Mouse (Mus musculus): ENCODE measurements around the gene Unc13a. TPM values are rescaled to one million over a fixed set of nuclear protein-coding genes. Genes with fewer than 3 reads are reported as not detected.

Gene Unc13a
- polyA plus RNA-seq, 1 experiment from 2014 or later: 13.9 TPM

DNA sequence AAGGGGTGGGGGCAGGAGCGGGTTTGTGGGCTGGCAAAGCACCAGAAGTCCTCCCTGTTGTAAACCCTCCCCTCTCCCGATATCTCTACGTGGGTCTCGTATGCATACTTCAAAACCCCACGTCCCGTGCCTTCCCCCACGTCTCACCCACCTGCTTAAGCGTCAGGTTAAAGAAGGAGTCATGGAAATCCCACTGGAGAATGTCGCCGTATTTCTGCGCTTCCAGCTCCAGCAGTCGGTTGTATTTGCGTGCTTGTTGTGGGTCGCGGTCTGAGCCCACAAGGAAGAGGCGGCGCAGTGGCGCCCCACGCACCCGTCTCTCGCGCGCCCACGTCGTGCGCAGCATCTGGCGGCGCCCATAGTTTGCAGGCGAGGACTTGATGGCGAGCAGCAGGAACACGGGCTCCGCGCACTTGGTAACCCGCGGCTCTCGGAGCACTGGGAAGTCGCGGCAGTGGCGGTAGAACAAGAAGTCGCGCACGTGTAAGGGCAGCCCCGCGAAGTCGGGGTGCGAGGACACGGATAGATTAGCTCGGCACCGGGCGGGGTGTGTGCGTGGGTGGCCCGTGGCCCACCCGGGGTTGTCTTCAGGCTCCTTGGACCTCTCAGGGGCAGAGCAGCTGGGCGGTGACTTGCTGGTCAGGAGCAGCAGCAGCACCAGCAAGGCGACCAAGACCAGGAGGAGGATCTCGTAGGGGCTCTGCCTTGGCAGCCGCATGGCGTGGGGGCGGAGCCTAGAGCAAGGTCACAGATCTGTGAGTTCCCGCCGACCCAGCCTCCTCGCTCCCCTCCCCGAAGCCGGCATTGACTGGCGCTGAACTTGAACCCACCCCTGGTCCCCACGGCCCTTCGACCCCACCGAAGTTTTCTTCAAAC is 21.8 kb upstream of the Unc13a start:
- ATAC-seq: no peak
- WGBS: 12% methylated on average over 66 of the region's 68 CpGs
- no peak for DNase-seq (ENCODE audit: low spot score)

GRCm38 (mm10) chr8:71692509-71692908 is 21.0 kb upstream of the Unc13a start:
- Histone ChIP-seq H3K4me1 (ENCODE audit: control insufficient read depth, insufficient read depth, low read length) (no peaks in the 10 kb centered on the region), H3K4me3 (ENCODE audit: low read depth, low read length) (no peak overlapping the region), H3K4me2 (ENCODE audit: low read length) (peak overlapping the region; percentile 16; the same call in 1 of the 2 replicates), H3K27me3 (replicated peaks; ENCODE audit: control insufficient read depth, insufficient read depth, low read length) (peaks cover 78% of the 10 kb centered on the region), H3K9me3 (replicated peaks; ENCODE audit: control insufficient read depth, low read length) (no peaks in the 10 kb centered on the region), H3K27ac (ENCODE audit: low read depth, low read length) (no peak overlapping the region), H3K9ac (ENCODE audit: low read length) (no peak overlapping the region), H3K36me3 (ENCODE audit: control insufficient read depth, insufficient read depth, low read length) (no peaks in the 10 kb centered on the region)
- 0 out of 2 replicates have a peak, but pooled peaks have one; percentile 21 for ATAC-seq
- 4% methylated on average over 30 of the region's 30 CpGs for WGBS
- DNase-seq (ENCODE audit: low spot score): no peak

More for the DNA sequence above, 21.8 kb upstream of the Unc13a start:
- Histone ChIP-seq H3K4me1 (ENCODE audit: control insufficient read depth, insufficient read depth, low read length) (no peaks in the 10 kb centered on the region), H3K36me3 (ENCODE audit: control insufficient read depth, insufficient read depth, low read length) (no peaks in the 10 kb centered on the region), H3K4me2 (ENCODE audit: low read length) (peak overlapping the region; percentile 26; the same call in 1 of the 2 replicates), H3K9ac (ENCODE audit: low read length) (no peak overlapping the region), H3K27ac (ENCODE audit: low read depth, low read length) (no peak overlapping the region), H3K27me3 (replicated peaks; ENCODE audit: control insufficient read depth, insufficient read depth, low read length) (peaks cover 69% of the 10 kb centered on the region), H3K4me3 (ENCODE audit: low read depth, low read length) (0 out of 2 replicates have a peak overlapping the region, but pooled peaks have one; percentile 8), H3K9me3 (replicated peaks; ENCODE audit: control insufficient read depth, low read length) (no peaks in the 10 kb centered on the region)

- Histone ChIP-seq H3K9ac (ENCODE audit: low read length) (no peak within 1 kb of the TSS), H3K4me1 (ENCODE audit: control insufficient read depth, insufficient read depth, low read length) (peaks cover 2% of the 10 kb centered on the region; the same call in 1 of the 2 replicates), H3K27me3 (replicated peaks; ENCODE audit: control insufficient read depth, insufficient read depth, low read length) (peaks cover 100% of the 10 kb centered on the region), H3K27ac (ENCODE audit: low read depth, low read length) (no peak within 1 kb of the TSS), H3K36me3 (ENCODE audit: control insufficient read depth, insufficient read depth, low read length) (no peaks in the 10 kb centered on the region), H3K4me2 (ENCODE audit: low read length) (no peak within 1 kb of the TSS), H3K4me3 (ENCODE audit: low read depth, low read length) (no peak within 1 kb of the TSS), H3K9me3 (replicated peaks; ENCODE audit: control insufficient read depth, low read length) (no peaks in the 10 kb centered on the region)
- 6% methylated on average over 32 of the region's 33 CpGs for WGBS
- DNase-seq (ENCODE audit: low spot score): no peak
- no peak for ATAC-seq
Measured at GRCm38 (mm10) chr8:71689028-71689427, 17.5 kb upstream of the Unc13a start, which contains the start of gene Insl3. Gene Insl3, plus strand, starts transcription at chr8:71689214.

- Histone ChIP-seq H3K27ac (ENCODE audit: low read depth, low read length) (no peak overlapping the region), H3K4me2 (ENCODE audit: low read length) (no peak overlapping the region), H3K9ac (ENCODE audit: low read length) (no peak overlapping the region), H3K4me3 (ENCODE audit: low read depth, low read length) (no peak overlapping the region), H3K4me1 (ENCODE audit: control insufficient read depth, insufficient read depth, low read length) (peaks cover 2% of the 10 kb centered on the region; the same call in 1 of the 2 replicates), H3K36me3 (ENCODE audit: control insufficient read depth, insufficient read depth, low read length) (no peaks in the 10 kb centered on the region), H3K27me3 (replicated peaks; ENCODE audit: control insufficient read depth, insufficient read depth, low read length) (peaks cover 100% of the 10 kb centered on the region), H3K9me3 (replicated peaks; ENCODE audit: control insufficient read depth, low read length) (no peaks in the 10 kb centered on the region)
- no peak for ATAC-seq
- 1% methylated on average over 8 of the region's 8 CpGs for WGBS
- no peak for DNase-seq (ENCODE audit: low spot score)
Measured at GRCm38 (mm10) chr8:71687616-71688015, 16.1 kb upstream of the Unc13a start.

- peaks cover 2% of the 10 kb centered on the region; the same call in 1 of the 2 replicates for H3K4me1 ChIP-seq (ENCODE audit: control insufficient read depth, insufficient read depth, low read length)
- peak overlapping the region; percentile 31 for H3K4me3 ChIP-seq (ENCODE audit: low read depth, low read length)
- H3K27me3 ChIP-seq (replicated peaks; ENCODE audit: control insufficient read depth, insufficient read depth, low read length): peaks cover 100% of the 10 kb centered on the region
- WGBS: under 1% methylated on average over 23 of the region's 23 CpGs
- no peak overlapping the region for H3K27ac ChIP-seq (ENCODE audit: low read depth, low read length)
- peak overlapping the region; percentile 49 for H3K4me2 ChIP-seq (ENCODE audit: low read length)
- no peaks in the 10 kb centered on the region for H3K9me3 ChIP-seq (replicated peaks; ENCODE audit: control insufficient read depth, low read length)
- no peaks in the 10 kb centered on the region for H3K36me3 ChIP-seq (ENCODE audit: control insufficient read depth, insufficient read depth, low read length)
- peak overlapping the region; percentile 40 for H3K9ac ChIP-seq (ENCODE audit: low read length)
- ATAC-seq (peak; percentile 44), DNase-seq (ENCODE audit: low spot score) (no peak)
Measured at GRCm38 (mm10) chr8:71686143-71686734, 14.7 kb upstream of the Unc13a start.

- H3K4me3 ChIP-seq (ENCODE audit: low read depth, low read length): peak overlapping the region; percentile 31
- H3K27ac ChIP-seq (ENCODE audit: low read depth, low read length): no peak overlapping the region
- WGBS: 2% methylated on average over 29 of the region's 29 CpGs
- peaks cover 2% of the 10 kb centered on the region; the same call in 1 of the 2 replicates for H3K4me1 ChIP-seq (ENCODE audit: control insufficient read depth, insufficient read depth, low read length)
- peak overlapping the region; percentile 40 for H3K9ac ChIP-seq (ENCODE audit: low read length)
- H3K4me2 ChIP-seq (ENCODE audit: low read length): peak overlapping the region; percentile 49
- peak; percentile 38 for ATAC-seq
- DNase-seq (ENCODE audit: low spot score): peak; percentile 54
- no peaks in the 10 kb centered on the region for H3K36me3 ChIP-seq (ENCODE audit: control insufficient read depth, insufficient read depth, low read length)
- H3K27me3 ChIP-seq (replicated peaks; ENCODE audit: control insufficient read depth, insufficient read depth, low read length): peaks cover 100% of the 10 kb centered on the region
- no peaks in the 10 kb centered on the region for H3K9me3 ChIP-seq (replicated peaks; ENCODE audit: control insufficient read depth, low read length)
Measured at GRCm38 (mm10) chr8:71685573-71685972, 14.0 kb upstream of the Unc13a start.

GRCm38 (mm10) chr8:71684701-71685100 is 13.1 kb upstream of the Unc13a start:
- WGBS: 8% methylated on average over 10 of the region's 10 CpGs
- H3K27ac ChIP-seq (ENCODE audit: low read depth, low read length): no peak overlapping the region
- no peak overlapping the region for H3K4me2 ChIP-seq (ENCODE audit: low read length)
- H3K4me3 ChIP-seq (ENCODE audit: low read depth, low read length): no peak overlapping the region
- no peaks in the 10 kb centered on the region for H3K36me3 ChIP-seq (ENCODE audit: control insufficient read depth, insufficient read depth, low read length)
- DNase-seq (ENCODE audit: low spot score) (no peak), ATAC-seq (no peak)
- peaks cover 100% of the 10 kb centered on the region for H3K27me3 ChIP-seq (replicated peaks; ENCODE audit: control insufficient read depth, insufficient read depth, low read length)
- peaks cover 2% of the 10 kb centered on the region; the same call in 1 of the 2 replicates for H3K4me1 ChIP-seq (ENCODE audit: control insufficient read depth, insufficient read depth, low read length)
- H3K9me3 ChIP-seq (replicated peaks; ENCODE audit: control insufficient read depth, low read length): no peaks in the 10 kb centered on the region
- H3K9ac ChIP-seq (ENCODE audit: low read length): no peak overlapping the region

DNA sequence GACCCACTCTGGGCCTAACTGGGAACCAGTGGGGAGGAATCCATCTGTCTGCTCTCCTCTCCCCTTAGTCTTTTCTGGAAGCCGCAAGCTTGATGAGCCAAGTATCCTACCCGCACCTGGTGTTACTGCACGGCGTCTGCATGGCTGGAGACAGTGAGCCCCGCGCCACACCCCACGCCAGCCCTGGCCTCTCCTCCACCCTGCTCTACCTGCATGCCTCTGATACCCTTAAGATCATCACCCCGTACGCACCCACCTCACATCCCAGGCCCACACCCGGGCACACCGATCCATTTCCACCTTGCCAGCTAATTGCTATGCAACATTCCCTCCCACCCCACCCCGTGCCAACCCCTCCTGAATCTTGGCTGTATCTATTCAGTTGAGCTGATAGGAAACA is 11.3 kb upstream of the Unc13a start:
- Histone ChIP-seq H3K36me3 (ENCODE audit: control insufficient read depth, insufficient read depth, low read length) (no peaks in the 10 kb centered on the region), H3K27ac (ENCODE audit: low read depth, low read length) (no peak overlapping the region), H3K4me2 (ENCODE audit: low read length) (no peak overlapping the region), H3K4me1 (ENCODE audit: control insufficient read depth, insufficient read depth, low read length) (peaks cover 2% of the 10 kb centered on the region; the same call in 1 of the 2 replicates), H3K9me3 (replicated peaks; ENCODE audit: control insufficient read depth, low read length) (no peaks in the 10 kb centered on the region), H3K27me3 (replicated peaks; ENCODE audit: control insufficient read depth, insufficient read depth, low read length) (peaks cover 100% of the 10 kb centered on the region), H3K4me3 (ENCODE audit: low read depth, low read length) (no peak overlapping the region), H3K9ac (ENCODE audit: low read length) (no peak overlapping the region)
- ATAC-seq (no peak), DNase-seq (ENCODE audit: low spot score) (no peak)
- WGBS: 61% methylated on average over 12 of the region's 12 CpGs

Measured in forebrain, embryonic 14.5 days (tissue).